Mouse (Mus musculus): ENCODE results near the gene Vax1.

DNA sequence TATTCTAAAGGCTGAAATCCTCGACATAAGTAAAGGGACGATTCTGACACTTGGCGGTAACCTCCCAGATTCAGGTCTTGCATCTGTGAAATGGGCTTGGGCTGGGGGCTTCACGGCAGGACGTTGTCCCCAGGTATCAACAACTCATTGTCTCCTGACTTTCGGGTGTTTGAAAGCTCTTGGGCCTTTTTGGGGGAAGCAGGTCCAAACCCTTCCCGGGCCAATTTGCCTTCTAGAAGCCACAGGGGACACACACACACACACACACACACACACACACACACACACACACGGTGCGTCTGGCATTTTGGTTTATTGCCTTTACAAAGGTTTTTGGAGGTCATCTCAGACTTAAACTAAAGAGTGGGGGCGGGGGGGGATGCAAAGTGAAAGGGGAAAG lies 23.6 kb upstream of the Vax1 start:
- no peak for TF ChIP-seq POLR2A (IDR thresholded peaks at IDR 0.05; ENCODE audit: control insufficient read depth, low read depth, low read length)
- TF ChIP-seq CTCF (IDR thresholded peaks at IDR 0.05; ENCODE audit: control insufficient read depth, insufficient read depth, insufficient replicate concordance, low read depth, low read length), result no peak
